Mouse (Mus musculus) regulatory T cell (primary cell): ENCODE results near the gene Esrp2.

Experiments
- in situ Hi-C: fragments of 300-600 bp; cut with MboI, MseI; formaldehyde crosslinking; loops from one replicate; pipeline ENCODE4 v1.15.1; 2025; ENCODE audit warnings: high pct_unique_total_duplicates

Esrp2 gene

GRCm38 (mm10) chr8:106149025-106149424 is 12.3 kb upstream of the Esrp2 start:
- in situ Hi-C loops, result no loop called here

- in situ Hi-C loops, result no loop called here
These were observed 11.2 kb upstream of the Esrp2 start for GRCm38 (mm10) chr8:106147868-106148565.

- in situ Hi-C loops, result no loop called here
These were observed 9.2 kb upstream of the Esrp2 start for GRCm38 (mm10) chr8:106146014-106146413.

GRCm38 (mm10) chr8:106145331-106145730 is 8.6 kb upstream of the Esrp2 start:
- in situ Hi-C loops, result no loop called here

- in situ Hi-C loops, result no loop called here
These were observed 4.0 kb upstream of the Esrp2 start for GRCm38 (mm10) chr8:106140769-106141168.

GRCm38 (mm10) chr8:106140191-106140590 is 3.4 kb upstream of the Esrp2 start:
- in situ Hi-C loops, result no loop called here

- in situ Hi-C loops, result no loop called here
These were observed 1.8 kb upstream of the Esrp2 start for GRCm38 (mm10) chr8:106138616-106139015.

- in situ Hi-C loops, result no loop called here
These were observed 1.2 kb upstream of the Esrp2 start for GRCm38 (mm10) chr8:106137906-106138477.

GRCm38 (mm10) chr8:106137218-106137905 is 588 bp upstream of the Esrp2 start:
- in situ Hi-C loops, result no loop called here

- in situ Hi-C loops, result no loop called here
These were observed 1.1 kb downstream of the Esrp2 start for GRCm38 (mm10) chr8:106135672-106136071.

- in situ Hi-C loops, result no loop called here
These were observed 1.8 kb downstream of the Esrp2 start for GRCm38 (mm10) chr8:106134751-106135571.

- in situ Hi-C loops, result no loop called here
These were observed 2.8 kb downstream of the Esrp2 start for GRCm38 (mm10) chr8:106133946-106134345.

- in situ Hi-C loops, result no loop called here
These were observed 3.2 kb downstream of the Esrp2 start for GRCm38 (mm10) chr8:106133526-106133925.

- in situ Hi-C loops, result no loop called here
These were observed 4.4 kb downstream of the Esrp2 start for GRCm38 (mm10) chr8:106132356-106132755.

- in situ Hi-C loops, result no loop called here
These were observed 5.1 kb downstream of the Esrp2 start for GRCm38 (mm10) chr8:106131488-106132222.

GRCm38 (mm10) chr8:106131021-106131420 is 5.8 kb downstream of the Esrp2 start:
- in situ Hi-C loops, result no loop called here

GRCm38 (mm10) chr8:106130505-106130904 is 6.3 kb downstream of the Esrp2 start:
- in situ Hi-C loops, result no loop called here

- in situ Hi-C loops, result no loop called here
These were observed 6.8 kb downstream of the Esrp2 start for GRCm38 (mm10) chr8:106129997-106130396.

- in situ Hi-C loops, result no loop called here
These were observed 7.4 kb downstream of the Esrp2 start for GRCm38 (mm10) chr8:106129232-106129930.

GRCm38 (mm10) chr8:106127882-106128410 is 8.8 kb downstream of the Esrp2 start:
- in situ Hi-C loops, result no loop called here
